Mouse (Mus musculus): ENCODE results near the gene Foxk2. TPM values are rescaled to one million over a fixed set of nuclear protein-coding genes. Genes with fewer than 3 reads are reported as not detected.
"Not testable (repeated sequence)": the region's sequence is repeated elsewhere in the genome, so short reads cannot be mapped to it uniquely, and the experiment has no call there.

The Foxk2 gene
- polyA plus RNA-seq, 1 experiment = 29.8 TPM

DNA sequence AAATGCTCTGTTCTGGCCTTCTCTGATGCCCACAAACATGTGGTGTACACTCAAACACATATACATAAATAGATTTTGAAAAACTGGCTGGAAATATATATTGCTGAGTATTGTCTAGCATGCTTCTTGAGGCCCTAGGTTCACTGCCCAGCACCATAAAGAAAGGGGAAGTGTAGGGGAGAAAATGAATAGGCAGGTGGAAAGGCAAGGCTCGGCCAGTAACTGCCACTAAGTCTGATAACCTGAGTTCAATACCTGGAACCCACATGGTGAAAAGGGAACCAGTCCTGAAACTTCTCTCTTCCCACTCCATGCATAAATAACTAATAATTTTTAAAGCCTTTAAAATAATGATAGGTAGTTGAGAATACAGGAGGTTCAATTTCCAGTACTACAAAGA, 79.9 kb downstream of the Foxk2 start:
- no peak overlapping the region for H3K4me3 ChIP-seq (ENCODE audit: extremely low read depth, insufficient read depth, insufficient read length)
- H3K27ac ChIP-seq (ENCODE audit: insufficient read depth, low read length) = no peak overlapping the region
- no peaks in the 10 kb centered on the region for H3K27me3 ChIP-seq (ENCODE audit: control insufficient read depth, insufficient read depth, low read length)
- peaks cover 20% of the 10 kb centered on the region for H3K36me3 ChIP-seq (ENCODE audit: control insufficient read depth, insufficient read depth, low read length)
- no peak for TF ChIP-seq CTCF (IDR thresholded peaks at IDR 0.05; ENCODE audit: extremely low read depth, insufficient read depth, insufficient read length, insufficient replicate concordance)
- no peak for TF ChIP-seq POLR2A (IDR thresholded peaks at IDR 0.05; ENCODE audit: low read depth, low read length)
- H3K4me1 ChIP-seq (ENCODE audit: control insufficient read depth, insufficient read depth, insufficient read length) = no peaks in the 10 kb centered on the region
- DNase-seq (ENCODE audit: low read depth in 1 of 2, low spot score in 2 of 2) = no peak
- WGBS = 41% methylated on average over 1 of the region's 1 CpGs

DNA sequence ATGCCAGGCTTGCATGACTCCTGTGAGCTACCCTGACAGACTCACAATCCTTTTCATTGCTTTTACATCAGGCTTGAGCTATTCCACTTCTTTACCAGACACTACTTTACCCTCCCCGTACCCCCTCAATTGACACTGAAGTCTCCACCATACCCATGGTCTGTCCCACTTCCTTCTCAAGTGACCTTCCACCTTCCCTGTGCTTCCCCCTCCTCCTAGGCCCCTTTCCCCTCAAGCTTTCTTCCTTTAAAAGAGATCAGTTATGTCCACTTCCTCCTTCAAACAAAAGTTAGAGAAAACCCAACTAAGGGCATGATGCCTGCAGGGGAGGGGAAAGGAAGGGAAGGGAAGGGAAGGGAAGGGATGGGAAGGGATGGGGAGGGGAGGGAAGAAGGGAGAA, 80.5 kb downstream of the Foxk2 start:
- TF ChIP-seq CTCF (IDR thresholded peaks at IDR 0.05; ENCODE audit: extremely low read depth, insufficient read depth, insufficient read length, insufficient replicate concordance) (no peak), POLR2A (IDR thresholded peaks at IDR 0.05; ENCODE audit: low read depth, low read length) (no peak)
- H3K36me3 ChIP-seq (ENCODE audit: control insufficient read depth, insufficient read depth, low read length) = peaks cover 18% of the 10 kb centered on the region
- DNase-seq (ENCODE audit: low read depth in 1 of 2, low spot score in 2 of 2) = no peak
- no peak overlapping the region for H3K4me3 ChIP-seq (ENCODE audit: extremely low read depth, insufficient read depth, insufficient read length)
- WGBS = 54% methylated on average over 1 of the region's 1 CpGs
- H3K27ac ChIP-seq (ENCODE audit: insufficient read depth, low read length) = no peak overlapping the region
- no peaks in the 10 kb centered on the region for H3K4me1 ChIP-seq (ENCODE audit: control insufficient read depth, insufficient read depth, insufficient read length)
- no peaks in the 10 kb centered on the region for H3K27me3 ChIP-seq (ENCODE audit: control insufficient read depth, insufficient read depth, low read length)

DNA sequence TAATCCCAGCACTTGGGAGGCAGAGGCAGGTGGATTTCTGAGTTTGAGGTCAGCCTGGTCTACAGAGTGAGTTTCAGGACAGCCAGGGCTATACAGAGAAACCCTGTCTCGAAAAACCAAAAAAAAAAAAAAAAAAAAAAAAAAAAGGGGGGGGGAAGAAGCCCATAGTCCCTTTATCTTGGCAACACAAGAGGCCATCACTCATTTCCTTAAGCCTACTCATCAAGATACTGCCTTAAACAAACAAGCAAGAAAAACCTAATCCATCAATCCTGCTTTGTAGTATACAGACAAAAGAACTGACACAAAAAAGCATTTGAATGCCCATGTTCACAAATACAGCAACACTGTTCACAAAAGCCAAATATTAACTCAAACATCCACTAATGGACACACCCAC, 82.6 kb downstream of the Foxk2 start:
- H3K36me3 ChIP-seq (ENCODE audit: control insufficient read depth, insufficient read depth, low read length); H3K27me3 ChIP-seq (ENCODE audit: control insufficient read depth, insufficient read depth, low read length); H3K4me1 ChIP-seq (ENCODE audit: control insufficient read depth, insufficient read depth, insufficient read length); DNase-seq (ENCODE audit: low read depth in 1 of 2, low spot score in 2 of 2); H3K4me3 ChIP-seq (ENCODE audit: extremely low read depth, insufficient read depth, insufficient read length); H3K27ac ChIP-seq (ENCODE audit: insufficient read depth, low read length): not testable (repeated sequence)
- 47% methylated on average over 1 of the region's 1 CpGs for WGBS

DNA sequence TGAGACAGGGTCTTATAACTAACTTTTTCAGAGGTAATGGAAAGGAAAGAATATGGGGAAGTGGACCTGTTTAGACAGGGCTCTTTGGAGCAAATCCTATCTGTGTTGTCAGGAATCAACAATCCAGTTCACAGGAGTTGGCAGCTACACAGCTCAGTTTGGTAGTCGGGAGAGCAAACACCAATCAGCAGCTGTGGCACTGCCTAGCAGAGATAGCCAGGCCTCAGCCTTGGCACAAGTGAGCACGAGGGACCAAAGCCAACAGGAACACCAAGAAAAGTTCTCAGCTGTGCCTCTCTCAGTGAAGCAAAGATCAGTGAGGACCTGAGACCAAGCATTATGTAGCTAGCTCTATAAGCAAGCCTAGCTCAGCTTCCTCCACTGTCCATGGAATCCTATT, 87.2 kb downstream of the Foxk2 start:
- TF ChIP-seq CTCF (IDR thresholded peaks at IDR 0.05; ENCODE audit: extremely low read depth, insufficient read depth, insufficient read length, insufficient replicate concordance) = no peak
- TF ChIP-seq POLR2A (IDR thresholded peaks at IDR 0.05; ENCODE audit: low read depth, low read length) = no peak
- Histone ChIP-seq H3K36me3 (ENCODE audit: control insufficient read depth, insufficient read depth, low read length) (peaks cover 5% of the 10 kb centered on the region; the same call in 1 of the 2 replicates), H3K27me3 (ENCODE audit: control insufficient read depth, insufficient read depth, low read length) (no peaks in the 10 kb centered on the region), H3K4me1 (ENCODE audit: control insufficient read depth, insufficient read depth, insufficient read length) (no peaks in the 10 kb centered on the region), H3K4me3 (ENCODE audit: extremely low read depth, insufficient read depth, insufficient read length) (no peak overlapping the region), H3K27ac (ENCODE audit: insufficient read depth, low read length) (no peak overlapping the region)
- 80% methylated on average over 2 of the region's 2 CpGs for WGBS
- DNase-seq (ENCODE audit: low read depth in 1 of 2, low spot score in 2 of 2) = no peak

DNA sequence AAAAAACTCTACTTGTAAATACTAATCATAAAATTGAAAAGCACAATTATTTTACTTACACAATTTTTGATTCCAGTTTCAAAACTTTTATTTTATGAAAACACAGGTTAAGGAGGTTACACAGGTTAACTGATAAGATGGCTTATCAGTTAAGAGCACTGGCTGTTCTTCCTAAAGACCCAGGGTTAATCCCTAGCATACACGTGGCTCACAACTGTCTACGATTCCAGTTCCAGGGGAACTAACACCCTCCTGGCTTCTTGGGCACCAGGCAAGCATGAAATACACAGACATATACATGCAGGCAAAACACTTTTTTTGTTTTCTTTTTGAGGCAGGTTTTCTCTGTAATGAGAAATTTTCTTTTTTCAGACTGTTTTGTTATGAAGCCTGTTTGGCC, 88.4 kb downstream of the Foxk2 start:
- H3K4me1 ChIP-seq (ENCODE audit: control insufficient read depth, insufficient read depth, insufficient read length) = peaks cover 2% of the 10 kb centered on the region; the same call in 1 of the 2 replicates
- H3K36me3 ChIP-seq (ENCODE audit: control insufficient read depth, insufficient read depth, low read length) = peaks cover 5% of the 10 kb centered on the region; the same call in 1 of the 2 replicates

DNA sequence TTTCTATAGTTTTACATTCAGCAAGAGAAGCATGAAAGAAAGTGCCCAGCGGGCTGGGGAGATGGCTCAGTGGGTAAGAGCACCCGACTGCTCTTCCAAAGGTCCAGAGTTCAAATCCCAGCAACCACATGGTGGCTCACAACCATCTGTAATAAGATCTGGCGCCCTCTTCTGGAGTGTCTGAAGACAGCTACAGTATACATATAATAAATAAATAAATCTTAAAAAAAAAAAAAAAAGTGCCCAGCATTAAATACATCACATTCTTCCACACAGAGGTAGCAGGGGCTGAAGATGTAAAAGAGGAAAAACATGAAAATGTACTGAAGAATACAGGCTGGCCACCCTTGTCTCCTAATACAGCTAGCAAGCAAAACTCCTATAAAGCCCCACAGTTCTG, 88.9 kb downstream of the Foxk2 start:
- DNase-seq (ENCODE audit: low read depth in 1 of 2, low spot score in 2 of 2); H3K36me3 ChIP-seq (ENCODE audit: control insufficient read depth, insufficient read depth, low read length); H3K4me1 ChIP-seq (ENCODE audit: control insufficient read depth, insufficient read depth, insufficient read length); H3K27me3 ChIP-seq (ENCODE audit: control insufficient read depth, insufficient read depth, low read length); H3K4me3 ChIP-seq (ENCODE audit: extremely low read depth, insufficient read depth, insufficient read length); H3K27ac ChIP-seq (ENCODE audit: insufficient read depth, low read length): not testable (repeated sequence)
- 86% methylated on average over 3 of the region's 3 CpGs for WGBS

More for the DNA sequence above, 88.4 kb downstream of the Foxk2 start:
- 90% methylated on average over 2 of the region's 2 CpGs for WGBS
- no peak for DNase-seq (ENCODE audit: low read depth in 1 of 2, low spot score in 2 of 2)
- Histone ChIP-seq H3K27me3 (ENCODE audit: control insufficient read depth, insufficient read depth, low read length) (no peaks in the 10 kb centered on the region), H3K4me3 (ENCODE audit: extremely low read depth, insufficient read depth, insufficient read length) (no peak overlapping the region), H3K27ac (ENCODE audit: insufficient read depth, low read length) (no peak overlapping the region)
- no peak for TF ChIP-seq POLR2A (IDR thresholded peaks at IDR 0.05; ENCODE audit: low read depth, low read length)
- no peak for TF ChIP-seq CTCF (IDR thresholded peaks at IDR 0.05; ENCODE audit: extremely low read depth, insufficient read depth, insufficient read length, insufficient replicate concordance)

DNA sequence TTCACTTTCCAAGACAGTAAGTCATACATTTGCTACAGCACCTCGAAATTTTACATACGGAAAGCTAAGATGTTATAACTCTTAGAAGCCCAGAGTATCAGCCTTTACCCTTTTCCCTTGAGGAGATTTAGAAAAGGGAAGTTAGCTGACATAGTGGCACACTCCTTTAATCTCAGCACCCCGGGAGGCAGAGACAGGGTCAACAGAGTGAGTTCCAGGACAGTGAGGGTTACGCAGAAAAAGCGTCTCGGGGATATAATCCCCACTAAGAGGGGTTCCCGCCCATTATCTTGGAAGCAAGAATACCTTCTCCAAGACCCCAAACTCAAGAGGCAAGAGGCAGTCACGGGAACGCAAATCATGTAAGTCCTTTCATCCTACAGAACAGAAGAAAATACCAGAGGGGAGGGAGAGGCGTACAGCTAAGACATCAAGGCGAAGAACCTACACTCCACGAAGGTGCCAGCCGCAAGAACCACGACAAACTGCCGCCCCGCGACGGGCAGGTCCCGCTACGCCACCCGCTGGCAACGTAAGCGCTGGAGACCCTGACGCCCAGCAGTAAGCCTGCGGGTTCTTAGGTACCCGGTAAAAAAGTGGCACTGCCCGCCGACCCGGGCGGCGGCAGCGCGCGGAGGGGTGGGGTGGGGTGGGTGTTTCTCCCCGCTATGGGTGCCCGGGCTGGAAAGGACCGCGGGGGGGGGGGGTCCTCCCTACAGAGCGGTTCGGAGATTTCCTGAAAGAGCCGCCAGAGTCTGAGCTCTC, 93.7 kb downstream of the Foxk2 start:
- Histone ChIP-seq H3K36me3 (ENCODE audit: control insufficient read depth, insufficient read depth, low read length) (peaks cover 3% of the 10 kb centered on the region; the same call in 1 of the 2 replicates), H3K4me1 (ENCODE audit: control insufficient read depth, insufficient read depth, insufficient read length) (peaks cover 7% of the 10 kb centered on the region), H3K27ac (ENCODE audit: insufficient read depth, low read length) (peak overlapping the region; percentile 77), H3K4me3 (ENCODE audit: extremely low read depth, insufficient read depth, insufficient read length) (peak overlapping the region; percentile 78), H3K27me3 (ENCODE audit: control insufficient read depth, insufficient read depth, low read length) (no peaks in the 10 kb centered on the region)
- WGBS = under 1% methylated on average over 34 of the region's 41 CpGs
- TF ChIP-seq POLR2A (IDR thresholded peaks at IDR 0.05; ENCODE audit: low read depth, low read length) = no peak
- TF ChIP-seq CTCF (IDR thresholded peaks at IDR 0.05; ENCODE audit: extremely low read depth, insufficient read depth, insufficient read length, insufficient replicate concordance) = no peak
- peak; percentile 18 to 21 for DNase-seq (ENCODE audit: low read depth in 1 of 2, low spot score in 2 of 2)
